Mouse (Mus musculus): Measurements from ENCODE around the gene Papolb. TPM values are rescaled to one million over a fixed set of nuclear protein-coding genes. Genes with fewer than 3 reads are reported as not detected.

The Papolb gene
- 0.05 and 0.18 TPM in 2 replicates for polyA plus RNA-seq (2015; fragmentation: Nextera tagmentation; extraction: Ambion mirVana)

DNA sequence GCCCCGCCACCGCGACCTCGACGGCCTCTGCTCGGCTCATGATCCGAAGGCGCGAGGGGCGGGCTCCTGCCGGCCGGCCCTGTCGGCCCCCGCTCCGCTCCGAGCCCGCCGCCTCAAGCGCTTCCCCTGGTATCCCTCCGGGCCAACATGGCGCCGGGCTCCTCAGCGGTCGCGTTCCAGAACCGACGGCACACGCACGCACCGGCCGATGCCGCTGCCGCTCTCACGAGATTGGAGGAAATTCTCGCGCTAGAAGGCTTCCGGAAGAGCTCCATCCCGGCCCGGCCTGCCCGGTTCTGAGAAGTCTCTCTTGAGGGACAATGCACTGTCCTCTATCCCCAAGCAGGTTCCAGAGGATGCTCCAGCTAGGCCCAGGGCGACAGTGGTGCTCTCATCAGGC is at the start of gene Papolb:
Gene Papolb (minus strand): TSS at position 162 of the 400 bp plus-strand sequence.
- H3K4me3 ChIP-seq (ENCODE audit: low read length), result peak within 1 kb of the TSS; percentile 30
- ATAC-seq (ENCODE audit: low read depth), result no peak
- H3K4me1 ChIP-seq (replicated peaks; ENCODE audit: control insufficient read depth, insufficient read depth, low read length), result peaks cover 7% of the 10 kb centered on the region; the same call in 1 of the 2 replicates
- WGBS, result 31% methylated on average over 41 of the region's 41 CpGs
- peaks cover 15% of the 10 kb centered on the region for H3K27me3 ChIP-seq (ENCODE audit: control insufficient read depth, insufficient read depth, low read depth, low read length)
- H3K4me2 ChIP-seq (ENCODE audit: low read depth, low read length), result peak within 1 kb of the TSS; percentile 50
- no peak within 1 kb of the TSS for H3K27ac ChIP-seq (ENCODE audit: low read length)
- H3K9me3 ChIP-seq (ENCODE audit: control insufficient read depth, low read length), result no peaks in the 10 kb centered on the region; the same call in 1 of the 2 replicates
- H3K9ac ChIP-seq (ENCODE audit: low read length), result no peak within 1 kb of the TSS
- no peaks in the 10 kb centered on the region for H3K36me3 ChIP-seq (ENCODE audit: control insufficient read depth, insufficient read depth, low read length)

DNA sequence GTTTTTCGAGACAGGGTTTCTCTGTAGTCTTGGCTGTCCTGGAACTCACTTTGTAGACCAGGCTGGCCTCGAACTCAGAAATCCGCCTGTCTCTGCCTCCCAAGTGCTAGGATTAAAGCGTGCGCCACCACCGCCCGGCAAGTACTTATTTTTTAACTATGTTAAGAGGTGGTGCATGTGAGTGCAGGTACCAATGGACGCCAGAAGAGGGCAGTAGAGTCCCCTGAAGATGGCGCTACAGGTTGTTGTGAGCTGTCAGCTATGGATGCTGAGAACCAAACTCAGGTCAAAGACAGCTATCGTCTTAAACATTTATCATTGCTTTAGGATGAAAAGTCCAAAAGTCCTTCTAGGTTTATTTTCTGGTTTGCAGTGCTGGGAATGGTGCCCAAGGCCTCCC is 48.3 kb upstream of the Papolb start:
- Histone ChIP-seq H3K4me1 (replicated peaks; ENCODE audit: control insufficient read depth, insufficient read depth, low read length) (no peaks in the 10 kb centered on the region), H3K4me3 (ENCODE audit: low read length) (no peak overlapping the region), H3K4me2 (ENCODE audit: low read depth, low read length) (no peak overlapping the region), H3K27me3 (ENCODE audit: control insufficient read depth, insufficient read depth, low read depth, low read length) (no peaks in the 10 kb centered on the region), H3K9ac (ENCODE audit: low read length) (no peak overlapping the region), H3K27ac (ENCODE audit: low read length) (no peak overlapping the region), H3K9me3 (ENCODE audit: control insufficient read depth, low read length) (no peaks in the 10 kb centered on the region; the same call in 1 of the 2 replicates), H3K36me3 (ENCODE audit: control insufficient read depth, insufficient read depth, low read length) (no peaks in the 10 kb centered on the region)
- 83% methylated on average over 10 of the region's 10 CpGs for WGBS
- no peak for ATAC-seq (ENCODE audit: low read depth)

DNA sequence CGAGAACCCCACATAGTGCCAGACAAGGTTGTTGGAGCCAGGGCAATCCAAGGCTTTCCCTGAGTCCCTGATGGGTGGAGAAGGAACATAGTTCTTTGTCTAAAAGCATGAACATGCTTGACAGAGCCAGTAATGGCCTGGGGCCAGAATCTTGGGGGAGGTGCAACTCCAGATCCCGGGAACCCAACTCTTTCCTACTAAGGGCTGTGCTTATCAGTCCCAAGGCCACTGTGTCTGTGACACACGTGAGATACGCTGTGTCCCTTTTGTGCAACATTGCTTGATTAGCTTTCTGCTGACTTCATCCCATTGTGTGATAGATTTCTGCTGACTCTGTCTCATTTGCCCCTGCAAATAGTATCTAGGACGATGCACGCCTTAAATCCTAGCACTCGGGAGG is 47.0 kb upstream of the Papolb start:
- no peaks in the 10 kb centered on the region for H3K36me3 ChIP-seq (ENCODE audit: control insufficient read depth, insufficient read depth, low read length)
- no peak for ATAC-seq (ENCODE audit: low read depth)
- no peaks in the 10 kb centered on the region for H3K4me1 ChIP-seq (replicated peaks; ENCODE audit: control insufficient read depth, insufficient read depth, low read length)
- no peak overlapping the region for H3K9ac ChIP-seq (ENCODE audit: low read length)
- no peak overlapping the region for H3K4me3 ChIP-seq (ENCODE audit: low read length)
- WGBS, result 70% methylated on average over 7 of the region's 7 CpGs
- H3K27ac ChIP-seq (ENCODE audit: low read length), result no peak overlapping the region
- H3K4me2 ChIP-seq (ENCODE audit: low read depth, low read length), result no peak overlapping the region
- H3K9me3 ChIP-seq (ENCODE audit: control insufficient read depth, low read length), result no peaks in the 10 kb centered on the region; the same call in none of the 2 replicates
- H3K27me3 ChIP-seq (ENCODE audit: control insufficient read depth, insufficient read depth, low read depth, low read length), result no peaks in the 10 kb centered on the region

DNA sequence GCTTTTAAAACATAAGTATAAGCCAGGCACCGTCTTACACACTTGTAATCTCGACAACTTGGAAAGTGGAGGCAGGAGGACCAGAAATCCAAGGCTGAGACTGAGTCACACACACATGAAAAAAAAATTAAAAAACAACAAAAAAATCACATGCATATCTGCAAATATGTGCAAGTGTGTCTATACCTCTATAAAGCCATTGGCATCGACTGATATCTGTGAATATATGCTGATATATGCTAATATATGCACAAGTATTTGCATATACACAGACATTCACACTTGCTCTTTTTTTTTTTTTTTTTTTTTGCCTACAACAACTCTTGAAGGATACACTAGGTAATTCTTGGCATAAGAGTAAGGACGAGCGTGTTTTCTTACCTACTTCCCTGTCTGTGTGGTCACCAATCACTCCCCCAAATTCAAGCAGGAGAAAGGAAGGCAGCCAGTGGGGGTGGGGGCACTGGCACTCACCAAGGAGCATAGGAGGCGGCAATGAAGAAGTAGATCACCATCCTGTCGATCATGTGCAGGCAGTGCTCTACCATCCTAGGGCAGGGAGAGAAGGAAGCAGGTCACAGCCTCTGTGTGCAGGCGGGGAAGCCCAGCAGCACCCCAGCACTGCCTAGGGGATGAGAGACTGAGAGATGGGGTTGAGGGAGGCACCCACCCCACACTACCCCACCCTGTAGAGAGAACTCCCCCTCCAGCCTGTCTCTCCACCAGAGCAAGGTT is 44.6 kb upstream of the Papolb start:
- no peak for ATAC-seq (ENCODE audit: low read depth)
- H3K4me1 ChIP-seq (replicated peaks; ENCODE audit: control insufficient read depth, insufficient read depth, low read length), result no peaks in the 10 kb centered on the region
- no peak overlapping the region for H3K9ac ChIP-seq (ENCODE audit: low read length)
- H3K27ac ChIP-seq (ENCODE audit: low read length), result no peak overlapping the region
- H3K4me3 ChIP-seq (ENCODE audit: low read length), result no peak overlapping the region
- H3K27me3 ChIP-seq (ENCODE audit: control insufficient read depth, insufficient read depth, low read depth, low read length), result no peaks in the 10 kb centered on the region
- 78% methylated on average over 8 of the region's 8 CpGs for WGBS
- H3K36me3 ChIP-seq (ENCODE audit: control insufficient read depth, insufficient read depth, low read length), result no peaks in the 10 kb centered on the region
- no peak overlapping the region for H3K4me2 ChIP-seq (ENCODE audit: low read depth, low read length)
- H3K9me3 ChIP-seq (ENCODE audit: control insufficient read depth, low read length), result no peaks in the 10 kb centered on the region; the same call in none of the 2 replicates

DNA sequence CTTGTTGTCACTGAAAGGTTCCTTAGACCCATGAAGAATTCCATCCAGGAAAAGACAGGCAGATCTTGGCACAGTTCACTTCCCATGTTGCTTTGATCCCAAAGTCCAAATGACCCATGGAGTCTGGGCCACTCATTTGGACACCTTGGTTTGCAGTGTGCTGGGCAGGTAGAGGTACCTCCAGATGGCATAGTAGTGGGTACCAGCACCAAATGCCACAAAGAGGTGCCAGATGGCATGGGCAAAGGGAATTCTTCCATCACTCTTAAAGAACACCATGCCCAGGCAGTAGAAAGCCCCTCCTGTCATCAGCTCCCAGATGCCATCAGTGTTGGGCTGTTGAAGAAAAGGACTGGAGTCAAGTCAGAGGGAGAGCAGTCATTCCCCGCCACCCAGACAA is 34.7 kb upstream of the Papolb start:
- Histone ChIP-seq H3K9ac (ENCODE audit: low read length) (no peak overlapping the region), H3K4me2 (ENCODE audit: low read depth, low read length) (no peak overlapping the region), H3K4me1 (replicated peaks; ENCODE audit: control insufficient read depth, insufficient read depth, low read length) (no peaks in the 10 kb centered on the region), H3K36me3 (ENCODE audit: control insufficient read depth, insufficient read depth, low read length) (no peaks in the 10 kb centered on the region), H3K27ac (ENCODE audit: low read length) (no peak overlapping the region), H3K4me3 (ENCODE audit: low read length) (no peak overlapping the region), H3K9me3 (ENCODE audit: control insufficient read depth, low read length) (peaks cover 2% of the 10 kb centered on the region; the same call in 1 of the 2 replicates), H3K27me3 (ENCODE audit: control insufficient read depth, insufficient read depth, low read depth, low read length) (no peaks in the 10 kb centered on the region)
- no peak for ATAC-seq (ENCODE audit: low read depth)
- 85% methylated on average over 1 of the region's 1 CpGs for WGBS

DNA sequence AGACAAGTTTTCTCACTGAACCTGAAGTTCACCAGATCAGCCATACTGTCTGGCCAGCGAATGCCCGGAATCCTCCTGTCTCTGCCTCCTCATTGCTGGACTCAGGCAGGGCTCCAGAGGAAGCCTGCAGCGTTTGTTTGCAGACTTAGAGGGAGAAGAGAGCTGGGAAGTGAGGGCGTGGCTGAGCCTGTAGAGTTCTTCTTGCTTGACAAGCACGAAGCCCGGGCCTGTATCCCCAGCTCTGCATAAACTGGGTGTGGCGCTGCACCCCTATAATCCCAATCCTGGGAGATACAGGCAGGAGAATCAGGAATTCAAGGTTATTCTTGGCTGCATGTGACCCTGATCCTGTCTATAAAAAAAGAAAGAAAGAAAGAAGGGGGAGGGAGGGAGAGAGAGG is 30.4 kb upstream of the Papolb start:
- Histone ChIP-seq H3K27me3 (ENCODE audit: control insufficient read depth, insufficient read depth, low read depth, low read length) (no peaks in the 10 kb centered on the region), H3K4me1 (replicated peaks; ENCODE audit: control insufficient read depth, insufficient read depth, low read length) (no peaks in the 10 kb centered on the region), H3K36me3 (ENCODE audit: control insufficient read depth, insufficient read depth, low read length) (no peaks in the 10 kb centered on the region), H3K4me3 (ENCODE audit: low read length) (no peak overlapping the region), H3K9ac (ENCODE audit: low read length) (no peak overlapping the region), H3K9me3 (ENCODE audit: control insufficient read depth, low read length) (no peaks in the 10 kb centered on the region), H3K27ac (ENCODE audit: low read length) (no peak overlapping the region), H3K4me2 (ENCODE audit: low read depth, low read length) (no peak overlapping the region)
- ATAC-seq (ENCODE audit: low read depth), result no peak
- 42% methylated on average over 7 of the region's 7 CpGs for WGBS

DNA sequence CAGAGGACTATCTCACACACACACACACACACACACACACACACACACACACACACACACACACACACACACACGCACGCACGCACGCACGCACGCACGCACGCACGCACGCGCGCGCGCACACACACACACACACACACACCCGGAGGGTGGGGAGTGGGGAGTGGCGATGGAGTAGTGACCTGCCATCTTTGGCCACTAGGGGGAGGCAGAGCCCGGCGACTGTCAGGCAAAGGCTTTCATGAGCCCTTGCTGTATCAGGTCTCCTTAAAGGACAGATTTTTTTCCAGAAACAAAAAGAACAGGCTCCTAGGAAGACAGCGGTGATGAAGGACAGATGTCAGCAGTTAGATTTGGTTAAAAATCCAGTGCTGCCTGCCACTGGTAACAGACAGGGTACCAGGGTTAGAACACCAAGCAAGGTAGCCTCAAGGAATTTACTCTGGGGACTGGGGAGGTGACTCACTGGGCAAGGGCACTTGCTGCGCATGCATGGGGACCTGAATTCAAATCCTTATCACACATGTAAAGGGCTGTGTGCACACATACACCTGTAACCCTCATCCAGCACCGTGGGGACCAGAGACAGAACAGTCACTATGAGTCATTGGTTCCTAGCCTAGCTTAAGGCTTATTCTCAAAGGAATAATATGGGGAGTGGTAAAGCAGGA is 27.7 kb upstream of the Papolb start:
- H3K36me3 ChIP-seq (ENCODE audit: control insufficient read depth, insufficient read depth, low read length), result no peaks in the 10 kb centered on the region
- H3K27me3 ChIP-seq (ENCODE audit: control insufficient read depth, insufficient read depth, low read depth, low read length), result no peaks in the 10 kb centered on the region
- H3K4me1 ChIP-seq (replicated peaks; ENCODE audit: control insufficient read depth, insufficient read depth, low read length), result no peaks in the 10 kb centered on the region
- H3K27ac ChIP-seq (ENCODE audit: low read length), result no peak overlapping the region
- H3K4me3 ChIP-seq (ENCODE audit: low read length), result no peak overlapping the region
- H3K9me3 ChIP-seq (ENCODE audit: control insufficient read depth, low read length), result no peaks in the 10 kb centered on the region
- no peak overlapping the region for H3K9ac ChIP-seq (ENCODE audit: low read length)
- 25% methylated on average over 13 of the region's 21 CpGs for WGBS
- H3K4me2 ChIP-seq (ENCODE audit: low read depth, low read length), result no peak overlapping the region
- ATAC-seq (ENCODE audit: low read depth), result peak; percentile 84

DNA sequence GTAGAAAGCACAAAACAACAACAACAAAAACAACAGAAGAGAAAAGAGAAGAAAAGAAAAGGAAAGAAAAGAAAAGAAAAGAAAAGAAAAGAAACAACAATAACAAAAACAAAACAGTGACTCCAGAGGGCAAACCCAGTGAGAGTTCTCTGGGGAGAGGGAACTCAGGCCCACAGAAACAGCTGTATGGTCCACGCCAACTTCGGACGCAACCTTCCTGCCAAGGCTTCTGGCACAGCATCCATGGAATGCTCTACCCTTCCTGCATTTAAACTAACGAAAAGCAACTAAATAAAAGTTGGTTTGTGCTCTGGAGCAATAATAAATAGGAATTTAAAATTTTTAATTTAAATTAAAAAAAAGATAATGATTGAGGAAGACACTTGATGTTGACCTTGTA is 26.8 kb upstream of the Papolb start:
- ATAC-seq (ENCODE audit: low read depth), result no peak
- WGBS, result 87% methylated on average over 4 of the region's 4 CpGs
- Histone ChIP-seq H3K9ac (ENCODE audit: low read length) (no peak overlapping the region), H3K27me3 (ENCODE audit: control insufficient read depth, insufficient read depth, low read depth, low read length) (no peaks in the 10 kb centered on the region), H3K36me3 (ENCODE audit: control insufficient read depth, insufficient read depth, low read length) (no peaks in the 10 kb centered on the region), H3K9me3 (ENCODE audit: control insufficient read depth, low read length) (no peaks in the 10 kb centered on the region), H3K4me2 (ENCODE audit: low read depth, low read length) (no peak overlapping the region), H3K4me3 (ENCODE audit: low read length) (no peak overlapping the region), H3K27ac (ENCODE audit: low read length) (no peak overlapping the region), H3K4me1 (replicated peaks; ENCODE audit: control insufficient read depth, insufficient read depth, low read length) (no peaks in the 10 kb centered on the region)

DNA sequence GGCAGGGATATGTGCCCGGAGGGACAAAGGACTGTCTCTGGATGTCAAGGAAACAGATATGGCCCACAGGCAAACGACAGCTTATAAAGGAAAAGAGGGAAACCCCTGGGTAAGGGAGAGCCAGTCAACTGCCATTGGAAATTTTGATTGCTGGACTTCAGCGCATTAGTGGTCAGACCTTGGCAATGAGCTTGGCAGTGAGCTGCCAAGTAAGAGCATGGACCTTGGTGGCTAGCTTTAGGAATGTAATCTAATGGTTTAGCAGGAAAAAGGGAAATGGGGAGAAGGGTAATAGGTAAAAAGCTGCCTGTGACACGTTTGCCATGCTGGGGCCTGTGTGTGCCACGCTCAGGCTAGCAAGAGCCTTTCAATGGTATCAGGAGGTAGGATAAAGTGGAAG is 26.0 kb upstream of the Papolb start:
- H3K4me1 ChIP-seq (replicated peaks; ENCODE audit: control insufficient read depth, insufficient read depth, low read length), result 0 out of 2 replicates have a peak, but pooled peaks cover 1% of the 10 kb centered on the region
- H3K27ac ChIP-seq (ENCODE audit: low read length), result no peak overlapping the region
- H3K4me2 ChIP-seq (ENCODE audit: low read depth, low read length), result no peak overlapping the region
- no peak for ATAC-seq (ENCODE audit: low read depth)
- H3K9ac ChIP-seq (ENCODE audit: low read length), result no peak overlapping the region
- H3K9me3 ChIP-seq (ENCODE audit: control insufficient read depth, low read length), result no peaks in the 10 kb centered on the region
- H3K36me3 ChIP-seq (ENCODE audit: control insufficient read depth, insufficient read depth, low read length), result no peaks in the 10 kb centered on the region
- WGBS, result 67% methylated on average over 5 of the region's 5 CpGs
- no peaks in the 10 kb centered on the region for H3K27me3 ChIP-seq (ENCODE audit: control insufficient read depth, insufficient read depth, low read depth, low read length)
- H3K4me3 ChIP-seq (ENCODE audit: low read length), result no peak overlapping the region

All from lung, embryonic 16.5 days (tissue).